Mouse (Mus musculus): ENCODE measurements around the gene Ptprr. TPM values are rescaled to one million over a fixed set of nuclear protein-coding genes. Genes with fewer than 3 reads are reported as not detected.

Ptprr gene
- polyA plus RNA-seq, 1 experiment from 2014 or later = 6.3 TPM

GRCm38 (mm10) chr10:116130401-116130800 is 112.4 kb downstream of the Ptprr start:
- Histone ChIP-seq H3K27me3 (replicated peaks; ENCODE audit: control insufficient read depth, insufficient read depth, low read length) (no peaks in the 10 kb centered on the region), H3K4me2 (ENCODE audit: low read length) (no peak overlapping the region), H3K4me3 (ENCODE audit: low read depth, low read length) (no peak overlapping the region), H3K36me3 (ENCODE audit: control insufficient read depth, insufficient read depth, low read length) (no peaks in the 10 kb centered on the region), H3K9me3 (replicated peaks; ENCODE audit: control insufficient read depth, low read length) (no peaks in the 10 kb centered on the region), H3K27ac (ENCODE audit: low read depth, low read length) (no peak overlapping the region), H3K9ac (ENCODE audit: low read length) (no peak overlapping the region), H3K4me1 (ENCODE audit: control insufficient read depth, insufficient read depth, low read length) (no peaks in the 10 kb centered on the region)
- DNase-seq (ENCODE audit: low spot score) (no peak), ATAC-seq (no peak)
- 86% methylated on average over 3 of the region's 3 CpGs for WGBS

- Histone ChIP-seq H3K9ac (ENCODE audit: low read length) (no peak overlapping the region), H3K4me1 (ENCODE audit: control insufficient read depth, insufficient read depth, low read length) (no peaks in the 10 kb centered on the region), H3K9me3 (replicated peaks; ENCODE audit: control insufficient read depth, low read length) (no peaks in the 10 kb centered on the region), H3K27ac (ENCODE audit: low read depth, low read length) (no peak overlapping the region), H3K36me3 (ENCODE audit: control insufficient read depth, insufficient read depth, low read length) (no peaks in the 10 kb centered on the region), H3K4me2 (ENCODE audit: low read length) (no peak overlapping the region), H3K27me3 (replicated peaks; ENCODE audit: control insufficient read depth, insufficient read depth, low read length) (no peaks in the 10 kb centered on the region), H3K4me3 (ENCODE audit: low read depth, low read length) (no peak overlapping the region)
- DNase-seq (ENCODE audit: low spot score) (no peak), ATAC-seq (no peak)
- 91% methylated on average over 4 of the region's 4 CpGs for WGBS
Observed at GRCm38 (mm10) chr10:116131223-116131622, 113.2 kb downstream of the Ptprr start.

GRCm38 (mm10) chr10:116132233-116132632 is 114.2 kb downstream of the Ptprr start:
- H3K9me3 ChIP-seq (replicated peaks; ENCODE audit: control insufficient read depth, low read length) = no peaks in the 10 kb centered on the region
- no peak overlapping the region for H3K27ac ChIP-seq (ENCODE audit: low read depth, low read length)
- no peaks in the 10 kb centered on the region for H3K27me3 ChIP-seq (replicated peaks; ENCODE audit: control insufficient read depth, insufficient read depth, low read length)
- no peaks in the 10 kb centered on the region for H3K36me3 ChIP-seq (ENCODE audit: control insufficient read depth, insufficient read depth, low read length)
- H3K9ac ChIP-seq (ENCODE audit: low read length) = no peak overlapping the region
- no peak overlapping the region for H3K4me3 ChIP-seq (ENCODE audit: low read depth, low read length)
- H3K4me1 ChIP-seq (ENCODE audit: control insufficient read depth, insufficient read depth, low read length) = no peaks in the 10 kb centered on the region
- no peak overlapping the region for H3K4me2 ChIP-seq (ENCODE audit: low read length)
- ATAC-seq = no peak
- 85% methylated on average over 4 of the region's 4 CpGs for WGBS
- DNase-seq (ENCODE audit: low spot score) = no peak

GRCm38 (mm10) chr10:116135187-116135586 is 117.2 kb downstream of the Ptprr start:
- no peak for DNase-seq (ENCODE audit: low spot score)
- H3K4me1 ChIP-seq (ENCODE audit: control insufficient read depth, insufficient read depth, low read length) = no peaks in the 10 kb centered on the region

GRCm38 (mm10) chr10:116140226-116140625 is 122.2 kb downstream of the Ptprr start:
- Histone ChIP-seq H3K9me3 (replicated peaks; ENCODE audit: control insufficient read depth, low read length) (no peaks in the 10 kb centered on the region), H3K4me2 (ENCODE audit: low read length) (no peak overlapping the region), H3K36me3 (ENCODE audit: control insufficient read depth, insufficient read depth, low read length) (no peaks in the 10 kb centered on the region), H3K27ac (ENCODE audit: low read depth, low read length) (no peak overlapping the region), H3K9ac (ENCODE audit: low read length) (no peak overlapping the region), H3K4me3 (ENCODE audit: low read depth, low read length) (no peak overlapping the region), H3K4me1 (ENCODE audit: control insufficient read depth, insufficient read depth, low read length) (no peaks in the 10 kb centered on the region), H3K27me3 (replicated peaks; ENCODE audit: control insufficient read depth, insufficient read depth, low read length) (no peaks in the 10 kb centered on the region)
- ATAC-seq (no peak), DNase-seq (ENCODE audit: low spot score) (no peak)
- 94% methylated on average over 8 of the region's 8 CpGs for WGBS

More at GRCm38 (mm10) chr10:116135187-116135586, 117.2 kb downstream of the Ptprr start:
- Histone ChIP-seq H3K9ac (ENCODE audit: low read length) (no peak overlapping the region), H3K9me3 (replicated peaks; ENCODE audit: control insufficient read depth, low read length) (no peaks in the 10 kb centered on the region), H3K27me3 (replicated peaks; ENCODE audit: control insufficient read depth, insufficient read depth, low read length) (no peaks in the 10 kb centered on the region), H3K4me3 (ENCODE audit: low read depth, low read length) (no peak overlapping the region), H3K4me2 (ENCODE audit: low read length) (no peak overlapping the region), H3K36me3 (ENCODE audit: control insufficient read depth, insufficient read depth, low read length) (no peaks in the 10 kb centered on the region), H3K27ac (ENCODE audit: low read depth, low read length) (no peak overlapping the region)
- WGBS = 88% methylated on average over 2 of the region's 2 CpGs
- no peak for ATAC-seq

- Histone ChIP-seq H3K9me3 (replicated peaks; ENCODE audit: control insufficient read depth, low read length) (no peaks in the 10 kb centered on the region), H3K36me3 (ENCODE audit: control insufficient read depth, insufficient read depth, low read length) (no peaks in the 10 kb centered on the region), H3K4me3 (ENCODE audit: low read depth, low read length) (no peak overlapping the region), H3K27ac (ENCODE audit: low read depth, low read length) (no peak overlapping the region), H3K9ac (ENCODE audit: low read length) (no peak overlapping the region), H3K27me3 (replicated peaks; ENCODE audit: control insufficient read depth, insufficient read depth, low read length) (no peaks in the 10 kb centered on the region), H3K4me2 (ENCODE audit: low read length) (no peak overlapping the region), H3K4me1 (ENCODE audit: control insufficient read depth, insufficient read depth, low read length) (no peaks in the 10 kb centered on the region)
- 92% methylated on average over 10 of the region's 10 CpGs for WGBS
- ATAC-seq (no peak), DNase-seq (ENCODE audit: low spot score) (no peak)
Observed at GRCm38 (mm10) chr10:116143684-116144083, 125.7 kb downstream of the Ptprr start.

- WGBS = 31% methylated on average over 9 of the region's 9 CpGs
- ATAC-seq = no peak
- no peak overlapping the region for H3K27ac ChIP-seq (ENCODE audit: low read depth, low read length)
Observed at GRCm38 (mm10) chr10:116146091-116146490, 128.1 kb downstream of the Ptprr start.

GRCm38 (mm10) chr10:116154707-116155106 is 136.7 kb downstream of the Ptprr start:
- no peak for DNase-seq (ENCODE audit: low spot score)

More at GRCm38 (mm10) chr10:116146091-116146490, 128.1 kb downstream of the Ptprr start:
- peak; percentile 14 for DNase-seq (ENCODE audit: low spot score)
- H3K4me3 ChIP-seq (ENCODE audit: low read depth, low read length) = no peak overlapping the region
- H3K9me3 ChIP-seq (replicated peaks; ENCODE audit: control insufficient read depth, low read length) = no peaks in the 10 kb centered on the region
- H3K27me3 ChIP-seq (replicated peaks; ENCODE audit: control insufficient read depth, insufficient read depth, low read length) = no peaks in the 10 kb centered on the region
- H3K4me2 ChIP-seq (ENCODE audit: low read length) = no peak overlapping the region
- H3K9ac ChIP-seq (ENCODE audit: low read length) = no peak overlapping the region
- H3K36me3 ChIP-seq (ENCODE audit: control insufficient read depth, insufficient read depth, low read length) = no peaks in the 10 kb centered on the region
- no peaks in the 10 kb centered on the region for H3K4me1 ChIP-seq (ENCODE audit: control insufficient read depth, insufficient read depth, low read length)

GRCm38 (mm10) chr10:116156699-116157098 is 138.7 kb downstream of the Ptprr start:
- H3K27me3 ChIP-seq (replicated peaks; ENCODE audit: control insufficient read depth, insufficient read depth, low read length) = no peaks in the 10 kb centered on the region
- DNase-seq (ENCODE audit: low spot score) = no peak
- no peaks in the 10 kb centered on the region for H3K36me3 ChIP-seq (ENCODE audit: control insufficient read depth, insufficient read depth, low read length)
- H3K4me1 ChIP-seq (ENCODE audit: control insufficient read depth, insufficient read depth, low read length) = no peaks in the 10 kb centered on the region
- WGBS = 63% methylated on average over 1 of the region's 1 CpGs
- no peak overlapping the region for H3K9ac ChIP-seq (ENCODE audit: low read length)
- no peak overlapping the region for H3K27ac ChIP-seq (ENCODE audit: low read depth, low read length)
- H3K9me3 ChIP-seq (replicated peaks; ENCODE audit: control insufficient read depth, low read length) = no peaks in the 10 kb centered on the region
- ATAC-seq = no peak
- H3K4me3 ChIP-seq (ENCODE audit: low read depth, low read length) = no peak overlapping the region
- H3K4me2 ChIP-seq (ENCODE audit: low read length) = no peak overlapping the region

More at GRCm38 (mm10) chr10:116154707-116155106, 136.7 kb downstream of the Ptprr start:
- Histone ChIP-seq H3K9ac (ENCODE audit: low read length) (no peak overlapping the region), H3K9me3 (replicated peaks; ENCODE audit: control insufficient read depth, low read length) (no peaks in the 10 kb centered on the region), H3K4me2 (ENCODE audit: low read length) (no peak overlapping the region), H3K27ac (ENCODE audit: low read depth, low read length) (no peak overlapping the region), H3K36me3 (ENCODE audit: control insufficient read depth, insufficient read depth, low read length) (no peaks in the 10 kb centered on the region), H3K4me3 (ENCODE audit: low read depth, low read length) (no peak overlapping the region), H3K27me3 (replicated peaks; ENCODE audit: control insufficient read depth, insufficient read depth, low read length) (no peaks in the 10 kb centered on the region), H3K4me1 (ENCODE audit: control insufficient read depth, insufficient read depth, low read length) (no peaks in the 10 kb centered on the region)
- no peak for ATAC-seq
- 83% methylated on average over 5 of the region's 5 CpGs for WGBS

All from forebrain, embryonic 14.5 days (tissue).